Mouse (Mus musculus): ENCODE results near the gene Elk3. TPM values are rescaled to one million over a fixed set of nuclear protein-coding genes. Genes with fewer than 3 reads are reported as not detected.
A peak's percentile ranks its signal among the peaks of the same experiment; 100 is the strongest.
"Not testable (repeated sequence)": the region's sequence is repeated elsewhere in the genome, so short reads cannot be mapped to it uniquely, and the experiment has no call there.

Elk3 gene
- 37.7 and 47.1 TPM in 2 replicates for total RNA-seq (2021)
- long read RNA-seq, full-length matches to known transcripts: 12 of 31 reads
- long read RNA-seq, partial matches to known transcripts: 12 of 31 reads
- long read RNA-seq, other reads (novel, unspliced or antisense): 7 of 31 reads

DNA sequence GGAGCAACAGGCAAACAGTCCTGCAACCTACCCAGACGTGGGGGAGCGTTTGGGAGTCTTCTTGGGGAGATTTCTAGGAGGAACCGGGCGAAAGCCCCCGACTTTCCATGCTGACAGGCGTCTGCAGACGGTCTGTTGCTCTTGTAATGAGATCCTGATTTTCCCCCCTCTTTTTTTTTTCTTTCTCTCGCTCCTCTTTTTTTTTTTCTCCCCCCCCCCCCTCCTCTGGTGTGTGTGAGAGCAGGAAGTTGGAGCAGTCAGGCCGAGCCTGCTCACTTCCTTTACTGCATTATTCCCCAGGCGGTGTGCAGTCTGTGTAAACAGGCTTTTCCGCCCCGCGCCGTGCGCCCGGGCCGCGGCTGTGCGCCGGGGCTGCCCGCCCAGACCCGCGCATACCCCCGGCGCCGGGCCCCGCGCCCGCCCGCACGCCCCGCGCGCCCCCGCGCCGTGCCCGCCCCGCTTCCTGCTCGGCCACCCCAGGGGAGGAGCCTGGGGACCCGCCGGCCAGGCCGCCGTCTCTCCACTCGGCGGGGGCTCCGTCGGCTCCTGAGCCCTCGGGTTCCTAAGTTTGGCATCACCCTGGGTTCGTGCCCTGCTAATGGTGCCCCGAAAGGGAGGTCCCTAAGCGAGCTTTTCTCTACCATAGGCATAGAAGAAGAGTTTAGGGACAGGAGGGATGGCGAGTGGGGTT is at the start of gene Elk3:
Gene Elk3, minus strand, starts transcription at position 415 of the 691 bp plus-strand sequence.
- peak; percentile 69 for DNase-seq

DNA sequence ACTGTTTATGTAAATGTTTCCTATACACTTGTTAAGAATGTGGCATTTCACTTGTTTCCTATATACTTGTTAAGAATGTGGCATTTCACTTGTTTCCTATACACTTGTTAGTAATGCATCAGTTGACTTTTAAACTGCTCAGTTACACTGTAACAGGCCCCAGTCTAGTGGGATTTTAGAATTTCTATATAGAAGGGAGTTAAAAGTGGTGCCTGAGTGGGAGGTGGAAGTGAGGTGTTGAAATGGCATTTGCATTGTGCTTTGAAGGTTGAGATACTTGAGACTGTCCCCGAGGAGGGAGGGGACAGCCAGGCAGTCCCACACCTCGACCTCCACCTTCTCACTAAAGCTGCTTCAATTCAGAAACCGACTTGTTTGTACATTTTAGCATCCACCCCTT is 49.7 kb upstream of the Elk3 start:
- DNase-seq: no peak

DNA sequence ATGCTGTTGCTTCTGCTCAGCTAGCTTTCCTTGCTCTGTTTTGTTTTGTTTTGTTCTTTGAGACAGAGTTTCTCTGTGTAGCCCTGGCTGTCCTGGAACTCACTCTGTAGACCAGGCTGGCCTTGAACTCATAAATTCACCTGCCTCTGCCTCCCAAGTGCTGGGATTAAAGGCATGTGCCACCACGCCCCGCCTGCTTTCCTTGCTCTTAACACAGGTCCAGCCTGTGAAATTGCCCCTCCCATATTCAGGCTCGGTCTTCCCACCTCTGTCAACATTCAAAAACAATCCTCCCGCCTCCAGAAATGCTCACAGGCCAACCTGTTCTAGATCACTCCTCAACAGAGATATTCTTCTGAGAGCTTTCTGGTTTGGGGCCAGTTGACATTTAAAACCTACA is 49.3 kb upstream of the Elk3 start:
- DNase-seq: not testable (repeated sequence)

DNA sequence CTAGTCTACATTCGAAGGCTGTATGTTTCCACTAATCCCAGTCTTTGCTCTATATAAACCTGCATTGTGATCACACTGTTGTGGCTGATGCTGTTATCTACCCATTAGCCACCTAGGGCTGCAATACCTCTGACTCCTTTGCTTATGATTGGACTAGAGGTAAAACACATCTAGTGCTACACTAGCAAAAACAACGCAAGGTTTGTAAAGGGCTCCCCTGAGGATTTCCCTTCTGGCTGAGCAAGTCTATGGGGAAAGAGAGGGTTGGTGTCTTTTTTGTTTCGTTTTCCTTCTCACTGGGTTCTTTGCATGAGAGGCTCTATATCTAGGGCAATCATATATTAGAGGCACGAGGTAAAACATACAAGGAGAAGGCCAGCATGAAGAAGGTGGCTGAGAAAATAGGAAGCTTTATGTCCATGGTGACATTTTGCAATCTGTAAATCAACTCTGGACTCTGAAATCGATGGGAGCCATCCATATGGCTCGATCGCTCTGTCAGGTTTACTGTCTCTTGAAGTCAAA is 48.5 kb upstream of the Elk3 start:
- no peak for DNase-seq

DNA sequence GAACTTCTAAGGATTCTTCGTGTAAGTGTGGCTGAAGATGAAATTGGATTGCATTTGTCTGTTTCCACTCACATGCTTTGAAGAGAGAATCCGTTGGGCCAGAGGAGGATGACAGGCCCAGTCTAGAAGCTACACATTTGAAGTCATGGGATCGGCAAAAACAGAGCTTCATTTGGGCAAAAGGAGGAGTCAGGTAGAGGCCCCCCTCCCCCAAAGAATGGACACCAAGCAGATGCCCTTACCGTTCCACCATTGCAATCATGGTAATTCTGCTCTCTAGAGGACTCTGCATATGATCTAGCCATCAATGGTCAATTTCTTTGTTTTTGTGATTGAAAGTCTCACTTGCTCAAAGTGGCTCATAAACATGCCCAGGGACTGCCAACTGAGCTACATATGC is 47.9 kb upstream of the Elk3 start:
- no peak for DNase-seq

DNA sequence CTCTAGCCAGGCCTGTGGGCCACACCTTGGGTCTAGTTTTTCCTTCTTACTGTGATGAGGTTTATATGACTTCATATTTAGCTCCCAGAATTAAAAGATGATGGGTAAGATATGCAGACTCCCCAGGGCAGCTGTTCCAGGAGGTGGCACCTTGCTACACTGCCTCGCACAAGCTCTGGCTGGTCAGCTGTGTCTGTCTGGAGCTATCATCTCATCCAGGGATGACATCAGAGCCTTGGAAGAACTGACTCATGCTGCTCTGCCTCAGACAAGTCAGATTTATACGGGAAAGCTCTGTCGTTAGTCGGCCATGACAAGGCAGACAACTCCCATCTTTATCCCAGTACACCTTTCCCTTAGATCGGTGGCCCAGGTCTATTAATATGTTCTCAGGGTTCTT is 46.2 kb upstream of the Elk3 start:
- peak; percentile 41 for DNase-seq

DNA sequence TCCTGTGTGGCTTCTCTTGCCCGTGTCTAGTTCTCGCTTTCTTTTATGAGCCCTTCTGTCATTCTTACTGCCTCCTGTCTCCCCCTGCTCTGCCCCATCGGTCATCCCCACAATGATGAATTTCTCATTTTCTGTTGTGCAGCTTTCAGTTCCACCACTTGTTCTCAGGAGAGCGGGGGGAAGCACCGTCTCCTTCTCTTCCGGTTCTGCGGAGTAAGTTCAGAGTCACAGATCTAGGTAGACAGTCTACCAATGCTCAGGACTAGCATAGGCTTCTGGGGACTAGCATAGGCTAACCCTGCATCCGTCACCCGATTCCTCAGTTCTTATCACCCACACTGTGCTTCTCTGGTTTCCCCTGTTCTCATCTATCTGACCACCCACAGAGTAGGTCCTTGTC is 45.2 kb upstream of the Elk3 start:
- no peak for DNase-seq

DNA sequence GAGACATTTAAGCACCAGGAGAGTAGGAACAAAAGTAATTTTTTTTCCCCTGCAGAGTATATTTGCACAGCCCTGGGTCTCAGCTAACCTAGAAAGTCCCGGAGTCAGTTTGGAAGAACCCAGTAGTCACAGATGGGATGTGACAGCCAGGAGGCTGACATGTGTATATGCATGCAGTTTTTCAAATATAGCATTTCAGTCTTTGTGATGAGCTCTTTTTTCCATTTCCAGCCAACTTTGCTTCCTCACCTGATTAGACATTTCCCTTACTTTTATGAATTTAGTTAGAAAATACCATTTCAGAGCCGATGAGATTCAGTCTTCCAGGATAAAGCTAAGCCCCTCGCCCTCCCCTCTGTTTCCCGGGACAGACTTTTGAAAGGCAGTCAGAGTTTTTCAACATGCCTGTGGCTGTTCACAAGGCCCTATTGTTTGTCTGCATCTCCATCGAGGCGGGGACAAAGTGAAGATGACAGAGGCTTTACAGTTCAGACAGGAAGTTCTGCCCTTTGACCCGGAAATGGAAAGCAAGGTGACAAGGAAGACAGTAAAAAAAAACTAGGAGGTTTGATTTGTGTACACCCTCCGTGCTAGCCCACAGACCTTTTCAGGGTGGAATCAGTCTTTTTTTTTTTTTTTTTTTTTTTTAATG is 44.5 kb upstream of the Elk3 start:
- no peak for DNase-seq

DNA sequence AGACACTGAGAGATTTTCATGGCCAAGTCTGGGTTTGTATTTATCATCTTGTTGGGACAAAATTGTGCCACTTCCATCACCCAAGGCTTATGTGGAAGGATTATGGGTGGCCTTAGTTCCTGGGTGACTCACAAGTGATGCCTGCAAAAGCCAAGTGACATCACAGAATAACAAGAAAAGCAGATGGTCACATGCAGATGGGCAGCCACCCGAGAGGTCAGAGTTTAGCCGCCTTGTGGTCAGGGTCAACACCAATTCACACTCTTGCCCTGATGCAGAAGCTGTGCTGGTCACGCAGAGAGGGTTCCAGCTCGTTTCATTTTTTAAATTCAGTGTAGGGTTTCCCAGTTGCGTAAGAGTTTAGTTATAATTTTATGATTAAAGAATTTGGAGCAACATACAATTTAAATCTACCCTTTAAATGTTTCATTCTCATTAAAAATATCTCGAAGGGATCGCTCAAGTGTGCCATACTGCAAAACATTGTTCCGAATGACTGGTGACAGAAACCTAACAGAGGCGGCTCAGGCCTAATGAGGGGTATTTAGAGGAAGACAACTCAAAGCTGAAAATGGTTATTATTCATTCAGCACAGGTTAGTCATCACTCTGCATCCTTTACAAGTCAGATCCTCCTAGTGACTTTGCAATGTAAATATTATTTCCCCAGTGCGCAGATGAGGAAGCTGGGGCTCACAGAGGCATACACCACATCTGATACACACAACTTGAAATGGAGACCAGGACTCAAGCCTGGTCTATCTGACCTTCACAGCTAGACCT is 42.8 kb upstream of the Elk3 start:
- DNase-seq: no peak

DNA sequence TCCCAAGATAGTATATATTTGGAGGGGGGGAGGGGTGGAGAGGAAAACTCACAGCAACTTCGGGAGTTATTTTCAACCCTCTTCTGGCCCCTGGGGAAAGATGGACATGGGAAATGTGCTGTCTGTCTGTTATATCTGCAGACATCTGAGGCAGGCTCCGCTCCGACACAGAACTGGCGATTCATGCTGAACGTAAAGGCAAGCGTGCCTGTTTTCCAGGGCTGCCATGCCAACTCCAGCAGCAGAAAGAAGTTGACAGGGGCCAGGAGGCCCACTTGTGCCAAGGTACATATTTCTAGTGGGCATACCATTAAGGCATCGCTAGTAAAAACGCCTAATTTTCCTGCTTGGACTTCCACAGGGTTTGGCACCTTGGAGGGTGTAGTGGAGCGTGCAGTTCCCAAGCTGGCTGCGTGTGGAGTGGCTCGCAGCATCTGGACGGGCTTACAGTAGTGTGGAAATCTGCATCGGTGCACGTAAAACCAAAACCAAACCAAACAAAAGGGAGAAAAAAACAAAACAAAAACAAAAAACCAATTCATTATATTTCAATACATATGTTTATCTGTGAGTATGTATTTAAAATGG is 37.1 kb upstream of the Elk3 start:
- DNase-seq: no peak

DNA sequence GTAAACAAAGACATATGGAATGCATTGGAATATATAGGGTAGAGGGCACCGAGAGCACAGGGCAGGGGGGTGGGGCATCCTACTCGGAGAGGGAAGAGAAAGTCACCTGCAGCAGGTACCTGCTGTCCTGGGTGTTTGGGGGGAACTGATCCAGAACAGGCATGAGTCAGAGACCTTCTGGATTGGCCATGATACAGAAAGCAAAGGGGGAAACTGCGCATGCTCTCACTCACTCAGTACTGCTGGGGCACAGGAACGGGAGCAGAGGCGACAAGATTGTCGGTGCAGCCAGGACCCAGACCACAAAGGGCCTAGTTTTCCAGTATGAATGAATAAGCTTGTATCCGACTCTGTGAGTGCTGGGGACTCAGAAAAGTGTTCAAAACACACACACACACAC is 36.5 kb upstream of the Elk3 start:
- DNase-seq: no peak

DNA sequence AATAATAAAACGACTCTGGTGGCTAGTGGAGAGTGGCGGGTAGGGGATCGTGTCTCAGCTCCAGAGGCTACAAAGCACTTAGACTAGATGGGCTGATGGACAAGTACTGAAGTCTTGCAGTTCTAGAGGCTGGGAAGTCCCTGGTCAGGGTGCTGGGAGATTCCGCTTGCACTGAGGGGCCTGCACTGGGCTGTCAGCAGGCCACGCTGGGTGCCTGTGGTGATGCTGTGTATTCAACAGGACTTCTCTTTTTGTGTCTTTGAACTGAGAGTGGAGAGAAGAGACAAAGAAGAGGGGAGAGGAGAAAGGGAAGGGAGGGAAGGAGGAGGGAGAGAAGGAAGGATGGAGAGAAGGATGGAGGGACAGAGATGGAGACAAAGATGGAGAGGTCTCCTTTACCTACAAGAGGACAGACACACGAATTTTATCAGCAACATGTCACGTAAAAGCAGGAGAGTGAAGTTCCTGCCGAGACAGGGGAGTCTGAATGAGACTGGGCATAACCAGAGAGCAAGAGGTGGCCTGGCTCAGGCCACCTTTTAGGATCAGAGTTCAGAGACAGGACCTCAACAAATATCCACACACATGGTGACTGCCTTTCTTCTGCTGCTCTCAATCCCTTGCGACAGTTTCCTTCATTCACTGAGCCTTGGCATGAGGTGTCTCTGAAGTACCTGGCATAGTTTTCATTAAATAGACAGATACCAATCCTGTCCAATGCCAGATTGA is 35.4 kb upstream of the Elk3 start:
- no peak for DNase-seq

DNA sequence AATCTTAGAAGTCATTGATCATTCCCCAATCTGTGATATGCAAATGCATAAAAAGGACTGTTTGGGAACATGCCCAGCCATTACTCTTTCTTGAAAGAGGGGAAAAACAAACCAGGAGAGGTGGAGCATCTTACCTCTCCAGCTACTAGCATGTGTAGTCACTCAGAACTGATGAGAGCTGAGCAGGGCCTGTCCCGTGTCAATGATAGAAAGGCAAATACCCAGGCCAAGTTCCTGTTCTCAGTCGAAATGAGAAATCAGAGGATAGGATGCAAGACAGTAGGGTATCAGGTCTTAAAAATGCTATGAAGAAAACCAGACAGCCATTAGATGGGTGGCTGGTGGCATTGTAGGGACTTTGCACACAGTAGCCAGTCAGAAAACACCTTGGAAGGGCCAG is 34.6 kb upstream of the Elk3 start:
- DNase-seq: no peak

DNA sequence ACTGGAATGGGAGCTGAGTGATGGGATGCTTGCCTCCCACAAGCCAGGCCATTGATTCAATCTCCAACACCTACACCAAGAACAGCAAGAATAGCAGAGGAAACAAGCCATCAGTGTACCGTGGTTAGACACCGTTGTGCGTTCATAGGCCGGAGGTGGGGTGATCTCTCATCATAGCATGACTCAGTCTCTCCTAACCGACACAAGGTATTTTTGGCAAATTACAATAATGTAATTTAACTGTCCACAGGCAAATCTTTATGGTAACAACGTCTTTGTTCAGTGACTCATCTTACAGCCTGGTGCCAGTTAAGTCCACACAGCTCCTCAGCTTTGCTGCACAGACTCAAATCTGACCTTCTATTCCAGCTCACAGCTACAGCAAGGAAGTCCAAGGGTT is 32.5 kb upstream of the Elk3 start:
- DNase-seq: no peak

DNA sequence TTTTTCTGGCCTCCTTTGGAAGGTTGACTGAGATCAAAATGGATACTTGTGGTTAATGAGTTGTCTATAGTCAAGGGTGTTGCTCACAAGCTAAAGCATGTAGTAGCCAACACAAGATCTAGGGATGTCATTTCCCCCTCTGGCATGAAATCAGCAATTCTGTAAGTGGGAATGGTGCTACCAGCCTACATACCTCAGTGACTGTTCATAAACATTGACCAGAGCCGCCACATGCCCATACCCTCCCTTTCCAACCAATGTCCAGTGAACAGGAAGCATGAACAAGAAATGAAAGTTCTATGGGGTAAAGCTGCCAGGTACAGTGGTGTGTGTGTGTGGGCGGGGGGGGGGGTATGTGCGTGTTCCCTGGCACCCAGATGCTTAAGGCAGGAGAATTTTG is 32.1 kb upstream of the Elk3 start:
- no peak for DNase-seq

DNA sequence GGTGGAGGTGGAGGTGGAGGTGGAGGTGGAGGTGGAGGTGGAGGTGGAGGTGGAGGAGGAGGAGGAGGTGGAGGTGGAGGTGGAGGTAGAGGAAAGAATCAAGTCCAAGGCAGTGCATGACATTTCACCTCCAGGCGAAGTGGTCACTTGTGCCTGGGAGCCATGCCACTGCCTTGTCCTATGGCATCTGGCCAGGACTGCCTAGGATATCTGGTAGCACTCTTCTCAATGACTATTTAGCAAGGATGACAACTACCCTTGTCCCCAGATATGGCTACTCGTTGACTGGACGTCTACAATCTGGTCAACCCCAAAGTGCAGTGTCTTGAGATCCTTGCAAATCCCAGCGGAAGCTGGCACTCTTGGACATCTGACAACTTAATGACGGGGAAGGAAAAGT is 27.6 kb upstream of the Elk3 start:
- no peak for DNase-seq

DNA sequence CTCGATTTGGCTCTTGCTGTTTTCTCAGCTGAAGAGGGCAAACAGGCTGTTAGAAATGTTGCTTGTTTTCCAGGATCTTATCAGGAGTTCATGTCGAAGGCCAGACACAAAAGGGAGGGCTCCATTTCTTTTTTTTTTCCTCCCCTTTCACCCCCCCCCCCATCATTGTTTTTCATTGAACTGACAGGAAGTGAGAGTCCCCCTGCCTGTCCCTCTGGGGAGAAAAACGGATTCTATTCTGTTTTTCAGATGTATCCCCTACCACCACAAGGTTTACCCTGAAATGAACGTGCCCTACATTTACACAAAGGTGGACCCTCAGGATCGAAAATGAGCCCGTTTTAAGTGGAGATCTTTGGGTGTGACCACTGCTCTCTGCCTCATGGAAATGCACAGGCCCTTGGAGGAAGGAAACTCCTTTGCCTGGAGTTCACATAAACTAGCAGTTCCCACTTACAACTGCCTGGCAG is 25.6 kb upstream of the Elk3 start:
- DNase-seq: no peak

DNA sequence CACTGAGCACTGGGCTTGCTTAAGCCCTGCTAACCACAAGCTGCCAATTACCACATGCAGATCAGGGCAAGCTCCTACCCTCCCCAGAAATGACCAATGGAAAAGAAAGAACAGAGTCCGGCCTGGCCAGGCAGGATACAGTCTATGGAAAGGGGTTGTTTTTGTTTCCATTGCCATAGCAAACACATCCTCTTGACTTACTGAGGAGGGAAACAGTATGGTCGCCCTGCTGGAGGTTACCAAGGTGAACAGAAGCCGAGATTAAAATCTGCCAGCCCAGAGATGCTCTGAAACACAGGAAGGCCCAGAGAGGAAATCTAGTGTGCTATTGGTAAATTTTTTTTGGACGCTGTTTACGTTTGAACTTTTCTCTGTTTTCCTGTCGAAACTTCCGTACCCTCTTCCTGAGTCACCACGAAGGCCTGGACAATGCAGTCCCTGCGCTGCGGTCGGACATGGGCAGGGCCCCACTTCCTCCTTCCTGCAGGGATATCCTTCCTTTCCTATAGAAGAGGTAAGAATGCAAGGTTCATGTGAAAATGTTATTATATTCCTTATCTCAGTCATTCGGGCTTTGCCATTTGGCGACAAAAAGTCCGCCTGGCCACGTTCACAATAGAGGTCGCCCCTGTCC is 25.0 kb upstream of the Elk3 start:
- peak; percentile 21 for DNase-seq

DNA sequence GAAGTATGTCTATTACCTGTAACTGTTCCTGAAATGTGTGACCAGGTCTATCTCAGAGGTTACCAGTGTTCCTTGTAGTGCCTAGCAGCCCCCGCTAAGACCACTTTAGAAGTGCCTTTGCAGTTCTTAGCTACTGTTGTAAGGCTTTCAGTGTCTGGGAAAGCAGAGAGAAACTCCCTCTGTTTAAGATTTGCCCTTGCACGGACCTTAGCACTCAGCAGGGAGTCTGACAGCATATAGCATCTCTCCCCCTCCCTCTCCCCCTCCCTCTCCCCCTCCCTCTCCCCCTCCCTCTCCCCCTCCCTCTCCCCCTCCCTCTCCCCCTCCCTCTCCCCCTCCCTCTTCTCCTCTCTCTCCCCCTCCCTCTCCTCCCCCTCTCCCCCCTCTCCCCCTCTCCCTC is 24.1 kb upstream of the Elk3 start:
- no peak for DNase-seq

DNA sequence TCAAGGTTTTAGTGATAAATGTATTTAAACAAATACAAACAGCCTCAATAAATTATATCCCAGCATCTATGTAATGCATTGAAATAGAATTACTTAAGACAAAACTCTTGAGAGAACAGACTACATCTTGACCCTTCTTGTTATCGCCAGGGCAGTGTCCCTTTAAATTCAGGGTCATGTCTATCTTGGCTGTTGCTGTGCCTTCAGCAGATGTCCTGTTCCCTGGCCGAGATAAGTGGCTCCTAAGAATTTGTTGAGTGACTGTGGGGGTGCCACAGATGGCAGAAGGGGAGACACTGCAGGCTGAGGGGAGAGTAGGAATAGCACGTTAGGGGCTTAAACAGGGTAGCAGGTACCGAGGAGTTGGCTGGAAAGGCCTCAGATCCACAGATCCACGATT is 22.3 kb upstream of the Elk3 start:
- DNase-seq: no peak

DNA sequence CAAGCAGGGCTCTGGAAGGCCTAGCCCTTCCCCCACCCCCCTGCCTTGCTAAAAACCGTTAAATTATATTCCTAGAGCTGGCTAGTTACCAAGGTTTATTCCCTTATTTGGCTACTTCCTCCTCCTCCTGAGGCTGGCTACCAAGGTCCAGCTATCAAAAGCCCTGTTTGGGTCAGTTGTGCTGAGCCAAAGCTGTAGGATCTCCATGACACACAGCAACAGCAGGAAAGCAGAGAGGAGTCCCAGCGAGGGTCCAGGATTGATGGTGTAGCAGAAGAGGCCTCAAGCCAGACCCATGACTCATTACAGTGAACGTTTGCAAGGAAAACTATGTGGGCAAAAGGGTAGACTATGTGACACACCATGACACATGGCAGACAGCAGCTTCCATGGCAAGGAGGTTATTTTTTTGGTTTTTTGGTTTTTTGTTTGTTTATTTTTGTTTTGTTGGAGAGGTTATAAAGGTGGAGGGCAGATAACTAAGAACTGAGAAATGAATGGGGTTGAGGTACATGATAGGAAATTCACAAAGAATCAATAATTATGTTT is 21.4 kb upstream of the Elk3 start:
- DNase-seq: peak; percentile 16
